Mouse (Mus musculus) liver, postnatal 0 days (tissue): ENCODE measurements at regions not wholly inside any gene's neighbourhood (a gene's known extent, or its start where the extent isn't known, plus 50 kb on each side); places are given as distances from the start of the nearest gene placed in this dataset.

Experiments used
- CTCF ChIP-seq: sonication (generic); IDR thresholded peaks from 2 replicates; pipeline ENCODE4 v1.5.1; 2016; ENCODE audit warnings: antibody characterized with exemption, low read depth
- EP300 ChIP-seq: IDR thresholded peaks from 2 replicates; pipeline ENCODE4 v1.6.1; 2016; ENCODE audit warnings: antibody characterized with exemption, low read depth, mild to moderate bottlenecking

- TF ChIP-seq CTCF (no peak), EP300 (no peak)
These were observed 64.7 kb upstream of the Slc9a9 start for GRCm38 (mm10) chr9:94604993-94605392.
